Mouse (Mus musculus) kidney, adult 2 months (tissue): ENCODE measurements around the gene Kazn. TPM values are rescaled to one million over a fixed set of nuclear protein-coding genes. Genes with fewer than 3 reads are reported as not detected.

Source experiments
- DNase-seq: peaks from one replicate; pipeline ENCODE4 v3.0.0; 2021
- H3K27ac ChIP-seq: fragments of 200-500 bp; 2 replicates; pipeline ENCODE4 v1.5.1; 2012; ENCODE audit warnings: low read depth, low read length, control low read depth, inconsistent platforms; ENCODE audit not compliant: insufficient read depth
- H3K27me3 ChIP-seq: fragments of 200-500 bp; replicated peaks from 2 replicates; pipeline ENCODE4 v1.6.1; 2012; ENCODE audit warnings: mild to moderate bottlenecking, moderate library complexity, low read length, inconsistent platforms; ENCODE audit not compliant: control insufficient read depth, insufficient read depth
- H3K36me3 ChIP-seq: fragments of 200-500 bp; 2 replicates; pipeline ENCODE4 v1.6.1; 2012; ENCODE audit warnings: mild to moderate bottlenecking, moderate library complexity, low read length, inconsistent platforms; ENCODE audit not compliant: control insufficient read depth, insufficient read depth
- H3K4me1 ChIP-seq: fragments of 200-500 bp; 2 replicates; pipeline ENCODE4 v1.6.1; 2011; ENCODE audit warnings: low read length; ENCODE audit not compliant: control insufficient read depth, insufficient read depth
- H3K4me3 ChIP-seq: fragments of 200-500 bp; 2 replicates; pipeline ENCODE4 v1.5.1; 2011; ENCODE audit warnings: mild to moderate bottlenecking, low read depth, low read length, control low read depth; ENCODE audit not compliant: insufficient read depth
- CTCF ChIP-seq: fragments of 200-500 bp; conservative IDR thresholded peaks from 2 replicates; pipeline ENCODE4 v1.5.1; 2011; ENCODE audit warnings: low read depth, mild to moderate bottlenecking, control low read depth, low read length, moderate library complexity, mixed read lengths; ENCODE audit not compliant: insufficient read depth, insufficient read length
- POLR2A ChIP-seq: fragments of 200-500 bp; IDR thresholded peaks from one replicate; pipeline ENCODE4 v1.6.1; 2011; ENCODE audit warnings: low read depth, low read length, control low read depth
- WGBS: fragments of 180-500 bp; shearing (Covaris S2); methylation state at CpG from one replicate; pipeline ENCODE4 v1.1.7; 2018; 5-methylcytosine and 5-hydroxymethylcytosine counted together
- polyA plus RNA-seq: library from polyadenylated mRNA; depleted of rRNA; stranded (reverse); fragments of >200 nt; gene quantifications from 2 replicates; pipeline ENCODE4 v1.2.3, GENCODE M21; 2012

Kazn gene
- polyA plus RNA-seq, 1 experiment, result 76.1 TPM

DNA sequence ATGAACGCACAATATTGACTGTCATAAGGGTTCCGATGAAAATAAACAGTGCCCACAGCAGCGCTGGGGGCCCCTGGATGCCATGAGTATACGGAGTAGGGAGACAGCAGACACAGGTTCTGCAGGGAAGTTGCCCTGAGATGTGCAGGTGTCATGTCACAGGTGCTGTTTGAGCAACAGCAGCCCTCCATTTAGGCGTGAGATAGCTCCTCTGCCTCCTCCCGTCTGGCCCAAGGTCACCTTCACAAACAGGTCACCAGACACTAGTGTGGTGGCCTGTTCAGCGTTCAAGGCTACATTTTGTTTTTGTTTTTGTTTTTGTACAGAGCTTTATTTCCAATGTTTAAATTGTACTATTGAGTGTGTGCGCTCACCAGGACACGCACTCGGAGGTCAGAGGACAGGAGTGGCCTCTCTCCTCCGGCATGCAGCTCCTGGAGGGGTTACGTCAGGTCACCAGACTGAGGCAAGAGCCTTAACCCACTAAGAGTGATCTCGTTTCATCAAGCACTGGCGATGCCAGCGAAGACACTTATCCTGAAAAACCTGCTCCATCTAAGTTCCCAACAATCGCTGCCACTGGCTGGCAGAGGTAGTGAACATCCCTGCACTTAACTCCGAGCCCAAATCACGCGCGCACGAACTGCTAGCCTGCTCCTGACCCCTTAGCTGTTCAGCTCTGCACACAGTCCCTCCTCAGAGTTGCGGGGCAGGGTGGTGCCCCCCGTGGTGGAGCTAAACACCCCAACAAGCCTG is 177.5 kb downstream of the Kazn start:
- peak overlapping the region; percentile 6 for H3K27ac ChIP-seq
- H3K4me1 ChIP-seq, result peaks cover 48% of the 10 kb centered on the region
- no peaks in the 10 kb centered on the region for H3K27me3 ChIP-seq
- no peaks in the 10 kb centered on the region for H3K36me3 ChIP-seq
- DNase-seq, result peak; percentile 44
- H3K4me3 ChIP-seq, result no peak overlapping the region
- TF ChIP-seq CTCF, result no peak
- no peak for TF ChIP-seq POLR2A
- 63% methylated on average over 23 of the region's 23 CpGs for WGBS

GRCm38 (mm10) chr4:142060455-142061378 is 178.5 kb downstream of the Kazn start:
- peaks cover 39% of the 10 kb centered on the region for H3K4me1 ChIP-seq

GRCm38 (mm10) chr4:142059841-142060193 is 179.4 kb downstream of the Kazn start:
- TF ChIP-seq CTCF (no peak), POLR2A (no peak)
- WGBS, result 74% methylated on average over 8 of the region's 8 CpGs
- H3K27me3 ChIP-seq, result no peaks in the 10 kb centered on the region

More at GRCm38 (mm10) chr4:142060455-142061378, 178.5 kb downstream of the Kazn start:
- 59% methylated on average over 18 of the region's 18 CpGs for WGBS
- no peak for DNase-seq
- TF ChIP-seq CTCF, result no peak
- no peak for TF ChIP-seq POLR2A
- Histone ChIP-seq H3K27ac (peak overlapping the region; percentile 6; the same call in 1 of the 2 replicates), H3K36me3 (no peaks in the 10 kb centered on the region), H3K27me3 (no peaks in the 10 kb centered on the region), H3K4me3 (no peak overlapping the region)

GRCm38 (mm10) chr4:142059113-142059840 is 179.9 kb downstream of the Kazn start:
- Histone ChIP-seq H3K36me3 (no peaks in the 10 kb centered on the region), H3K27me3 (no peaks in the 10 kb centered on the region), H3K27ac (no peak overlapping the region), H3K4me3 (no peak overlapping the region), H3K4me1 (peaks cover 31% of the 10 kb centered on the region)
- DNase-seq, result no peak
- WGBS, result 85% methylated on average over 13 of the region's 13 CpGs
- TF ChIP-seq POLR2A (no peak), CTCF (no peak)

More at GRCm38 (mm10) chr4:142059841-142060193, 179.4 kb downstream of the Kazn start:
- Histone ChIP-seq H3K4me3 (no peak overlapping the region), H3K27ac (no peak overlapping the region), H3K4me1 (peaks cover 33% of the 10 kb centered on the region), H3K36me3 (no peaks in the 10 kb centered on the region)
- no peak for DNase-seq

GRCm38 (mm10) chr4:142057529-142058216 is 181.5 kb downstream of the Kazn start:
- Histone ChIP-seq H3K4me1 (peaks cover 36% of the 10 kb centered on the region), H3K27me3 (no peaks in the 10 kb centered on the region), H3K4me3 (no peak overlapping the region), H3K36me3 (no peaks in the 10 kb centered on the region), H3K27ac (no peak overlapping the region)
- WGBS, result 65% methylated on average over 22 of the region's 22 CpGs
- DNase-seq, result no peak
- TF ChIP-seq CTCF, result no peak
- TF ChIP-seq POLR2A, result no peak

- no peak for DNase-seq
- Histone ChIP-seq H3K36me3 (no peaks in the 10 kb centered on the region), H3K4me1 (peaks cover 32% of the 10 kb centered on the region), H3K4me3 (no peak overlapping the region), H3K27ac (0 out of 2 replicates have a peak overlapping the region, but pooled peaks have one; percentile 8), H3K27me3 (no peaks in the 10 kb centered on the region)
- TF ChIP-seq CTCF (no peak), POLR2A (no peak)
- WGBS, result 75% methylated on average over 8 of the region's 8 CpGs
These were observed 183.6 kb downstream of the Kazn start for GRCm38 (mm10) chr4:142055600-142055999.

- Histone ChIP-seq H3K36me3 (no peaks in the 10 kb centered on the region), H3K4me1 (peaks cover 40% of the 10 kb centered on the region), H3K27me3 (no peaks in the 10 kb centered on the region), H3K27ac (peak overlapping the region; percentile 89; the same call in 1 of the 2 replicates), H3K4me3 (no peak overlapping the region)
- WGBS, result 71% methylated on average over 11 of the region's 11 CpGs
- no peak for TF ChIP-seq POLR2A
- TF ChIP-seq CTCF, result no peak
- DNase-seq, result peak; percentile 52
These were observed 184.6 kb downstream of the Kazn start for GRCm38 (mm10) chr4:142054580-142054979.
